Mouse (Mus musculus): ENCODE measurements around the gene Ppie. TPM values are rescaled to one million over a fixed set of nuclear protein-coding genes. Genes with fewer than 3 reads are reported as not detected.

The Ppie gene
- total RNA-seq, 2 experiments from 2014 or later, result 20.5 to 20.9 TPM

Other genes starting within 250 kb of the Ppie start
- under 1 TPM; 0.39 to 0.81 TPM for gene Mfsd2a, start 178.8 kb downstream of the Ppie start, total RNA-seq (2021)
- gene Mycl, start 144.3 kb downstream of the Ppie start, total RNA-seq (2021), result under 1 TPM; 0.12 to 0.64 TPM
- 1 to 10 TPM; 6.5 to 6.8 TPM for gene Trit1, start 123.4 kb downstream of the Ppie start, total RNA-seq (2021)
- not detected for gene Bmp8b, start 34.8 kb downstream of the Ppie start, total RNA-seq (2021)
- gene Oxct2b, start 23.7 kb downstream of the Ppie start, total RNA-seq (2021), result not detected
- not detected for gene Hpcal4, start 43.3 kb upstream of the Ppie start, total RNA-seq (2021)
- 10 to 100 TPM; 41.3 to 43.9 TPM for gene Nt5c1a, start 61.6 kb upstream of the Ppie start, total RNA-seq (2021)
- 1 to 10 TPM; 2.8 to 5.2 TPM for gene Heyl, start 93.6 kb upstream of the Ppie start, total RNA-seq (2021)
- 100 to 1,000 TPM; 307 to 316 TPM for gene Pabpc4, start 122.4 kb upstream of the Ppie start, total RNA-seq (2021)
- gene Oxct2a, start 183.7 kb upstream of the Ppie start, total RNA-seq (2021), result under 1 TPM in 1 of 2 experiments, not detected in 1; 0.25 TPM
- under 1 TPM; 0.50 to 0.78 TPM for gene Bmp8a, start 203.3 kb upstream of the Ppie start, total RNA-seq (2021)

Measured in gastrocnemius, adult 18-20 months (tissue).